Mouse (Mus musculus) lung, adult 2 months (tissue): ENCODE data around the gene Dstyk. TPM values are rescaled to one million over a fixed set of nuclear protein-coding genes. Genes with fewer than 3 reads are reported as not detected.

Experiments
- DNase-seq: peaks from one replicate; pipeline ENCODE4 v3.0.0; 2022
- H3K4me1 ChIP-seq: fragments of 200-500 bp; 2 replicates; pipeline ENCODE4 v1.6.1; 2011; ENCODE audit warnings: low read length; ENCODE audit not compliant: control insufficient read depth, insufficient read depth
- H3K4me3 ChIP-seq: fragments of 200-500 bp; replicated peaks from 2 replicates; pipeline ENCODE3; 2011; ENCODE audit warnings: low read depth, mild to moderate bottlenecking, control low read depth, low read length; ENCODE audit errors: extremely low read depth
- CTCF ChIP-seq: fragments of 200-500 bp; IDR thresholded peaks from 2 replicates; pipeline ENCODE4 v1.5.1; 2011; ENCODE audit warnings: mild to moderate bottlenecking, low read length, control low read depth; ENCODE audit not compliant: insufficient read depth
- POLR2A ChIP-seq: fragments of 200-500 bp; IDR thresholded peaks from 2 replicates; pipeline ENCODE4 v1.6.1; 2011; ENCODE audit warnings: low read depth, mild to moderate bottlenecking, control low read depth, low read length, borderline replicate concordance; ENCODE audit errors: extremely low read depth
- WGBS: fragments of 180-500 bp; shearing (Covaris S2); methylation state at CpG from one replicate; pipeline ENCODE4 v1.1.7; 2018; 5-methylcytosine and 5-hydroxymethylcytosine counted together
- polyA plus RNA-seq: library from polyadenylated mRNA; depleted of rRNA; stranded (reverse); fragments of >200 nt; gene quantifications from 2 replicates; pipeline ENCODE4 v1.2.3, GENCODE M21; 2012

The Dstyk gene
- polyA plus RNA-seq, 1 experiment = 17.7 TPM

- TF ChIP-seq POLR2A (no peak), CTCF (no peak)
- no peak for DNase-seq
- 36% methylated on average over 9 of the region's 9 CpGs for WGBS
- Histone ChIP-seq H3K4me1 (peaks cover 17% of the 10 kb centered on the region), H3K4me3 (no peak overlapping the region)
These were observed 14.4 kb downstream of the Dstyk start for GRCm38 (mm10) chr1:132431716-132432115.

- 36% methylated on average over 5 of the region's 5 CpGs for WGBS
- no peak overlapping the region for H3K4me3 ChIP-seq
- TF ChIP-seq POLR2A = no peak
- no peak for TF ChIP-seq CTCF
- DNase-seq = no peak
- H3K4me1 ChIP-seq = peaks cover 19% of the 10 kb centered on the region
These were observed 16.0 kb downstream of the Dstyk start for GRCm38 (mm10) chr1:132433349-132433748.

- TF ChIP-seq CTCF = no peak
- no peak for TF ChIP-seq POLR2A
- Histone ChIP-seq H3K4me3 (no peak overlapping the region), H3K4me1 (peaks cover 19% of the 10 kb centered on the region)
- no peak for DNase-seq
- 88% methylated on average over 12 of the region's 12 CpGs for WGBS
These were observed 16.7 kb downstream of the Dstyk start for GRCm38 (mm10) chr1:132434032-132434431.

- TF ChIP-seq POLR2A (no peak), CTCF (no peak)
- WGBS = 58% methylated on average over 4 of the region's 4 CpGs
- Histone ChIP-seq H3K4me3 (no peak overlapping the region), H3K4me1 (peaks cover 19% of the 10 kb centered on the region)
- no peak for DNase-seq
These were observed 19.1 kb downstream of the Dstyk start for GRCm38 (mm10) chr1:132436320-132436958.

- no peak for DNase-seq
- WGBS = 50% methylated on average over 1 of the region's 1 CpGs
- Histone ChIP-seq H3K4me3 (no peak overlapping the region), H3K4me1 (peaks cover 15% of the 10 kb centered on the region)
- no peak for TF ChIP-seq CTCF
- TF ChIP-seq POLR2A = no peak
These were observed 19.6 kb downstream of the Dstyk start for GRCm38 (mm10) chr1:132436960-132437359.

GRCm38 (mm10) chr1:132437389-132437788, 20.0 kb downstream of the Dstyk start:
- Histone ChIP-seq H3K4me1 (peaks cover 13% of the 10 kb centered on the region), H3K4me3 (no peak overlapping the region)
- WGBS = 56% methylated on average over 5 of the region's 5 CpGs
- TF ChIP-seq CTCF = no peak
- TF ChIP-seq POLR2A = no peak
- DNase-seq = no peak

- Histone ChIP-seq H3K4me1 (peaks cover 4% of the 10 kb centered on the region), H3K4me3 (no peak overlapping the region)
- no peak for DNase-seq
- TF ChIP-seq CTCF (no peak), POLR2A (no peak)
- WGBS = 81% methylated on average over 1 of the region's 1 CpGs
These were observed 23.6 kb downstream of the Dstyk start for GRCm38 (mm10) chr1:132440896-132441435.

GRCm38 (mm10) chr1:132449742-132450141, 32.4 kb downstream of the Dstyk start:
- 89% methylated on average over 7 of the region's 7 CpGs for WGBS
- no peak for DNase-seq
- H3K4me3 ChIP-seq = no peak overlapping the region
- no peak for TF ChIP-seq CTCF
- TF ChIP-seq POLR2A = no peak
- no peaks in the 10 kb centered on the region for H3K4me1 ChIP-seq

- 51% methylated on average over 5 of the region's 5 CpGs for WGBS
- TF ChIP-seq CTCF (no peak), POLR2A (no peak)
- Histone ChIP-seq H3K4me1 (no peaks in the 10 kb centered on the region; the same call in 1 of the 2 replicates), H3K4me3 (no peak overlapping the region)
- no peak for DNase-seq
These were observed 47.3 kb downstream of the Dstyk start for GRCm38 (mm10) chr1:132464651-132465050.

GRCm38 (mm10) chr1:132468926-132469325, 51.6 kb downstream of the Dstyk start:
- no peak for DNase-seq
- H3K4me1 ChIP-seq = no peaks in the 10 kb centered on the region; the same call in 1 of the 2 replicates
- TF ChIP-seq POLR2A = no peak
- TF ChIP-seq CTCF = no peak
- H3K4me3 ChIP-seq = no peak overlapping the region
